Mouse (Mus musculus) Patski (cell line): ENCODE results near the gene Sorcs2. TPM values are rescaled to one million over a fixed set of nuclear protein-coding genes. Genes with fewer than 3 reads are reported as not detected.

ENCODE experiments used
- ATAC-seq: fragments of 100-300 bp; one replicate; pipeline ENCODE4 v1.8.0; 2021
- CTCF ChIA-PET: fragments of 350-600 bp; sonication (Branson Sonifier 250); formaldehyde crosslinking; loops from one replicate; lab custom pipeline; 2022; ENCODE audit warnings: inconsistent platforms; lab: Charles Lee
- POLR2A ChIA-PET: fragments of 350-600 bp; sonication (Branson Sonifier 250); formaldehyde crosslinking; loops from one replicate; lab custom pipeline; 2022; ENCODE audit warnings: antibody characterized with exemption, inconsistent platforms; lab: Charles Lee
- DNase-seq: peaks from one replicate; pipeline ENCODE4 v3.0.0-alpha.2; 2011; ENCODE audit warnings: low read depth, low spot score
- H3K27me3 ChIP-seq: fragments of 371-371 bp; one replicate; pipeline ENCODE4 v1.5.1; 2021
- CTCF ChIP-seq: fragments of 100-300 bp; IDR thresholded peaks from one replicate; pipeline ENCODE4 v1.5.1; 2021
- in situ Hi-C: fragments of 300-500 bp; cut with MboI; formaldehyde crosslinking; loops from 3 replicates; pipeline ENCODE4 v1.11.1; 2018; ENCODE audit warnings: low pct_unique_long_range_greater_than_20kb, mixed read lengths
- polyA plus RNA-seq: library from polyadenylated mRNA; unstranded; gene quantifications from one replicate; pipeline ENCODE4 v1.2.3, GENCODE M21; 2021

Sorcs2 gene
- polyA plus RNA-seq, 1 experiment from 2014 or later: 9.9 TPM

- ChIA-PET CTCF (interaction anchor here (1.2 kb wide), 1 partner anchor 53 kb away, joined by 3 read pairs; no protein-coding TSS in a partner anchor), POLR2A (interaction anchor here (0.6 to 1.6 kb wide), 5 partner anchors 13 to 647 kb away, joined by 3 to 4 read pairs (median 3); no protein-coding TSS in a partner anchor)
- ATAC-seq: no peak
- DNase-seq: no peak
- no peak for TF ChIP-seq CTCF
- in situ Hi-C loops: no loop called here
- no peaks in the 10 kb centered on the region for H3K27me3 ChIP-seq
Measured at GRCm38 (mm10) chr5:36375886-36376285, 22.1 kb downstream of the Sorcs2 start.

- in situ Hi-C loops: no loop called here
- ChIA-PET POLR2A (interaction anchor here (0.6 to 1.6 kb wide), 2 partner anchors 12 to 324 kb away, joined by 3 to 4 read pairs; no protein-coding TSS in a partner anchor), CTCF (interaction anchor here (0.6 to 1.2 kb wide), 2 partner anchors 22 to 51 kb away, joined by 3 read pairs; no protein-coding TSS in a partner anchor)
- ATAC-seq: no peak
- no peak for TF ChIP-seq CTCF
- no peaks in the 10 kb centered on the region for H3K27me3 ChIP-seq
- DNase-seq: no peak
Measured at GRCm38 (mm10) chr5:36374221-36375050, 23.5 kb downstream of the Sorcs2 start.

GRCm38 (mm10) chr5:36373246-36373891, 24.6 kb downstream of the Sorcs2 start:
- TF ChIP-seq CTCF: no peak
- DNase-seq (no peak), ATAC-seq (no peak)
- H3K27me3 ChIP-seq: no peaks in the 10 kb centered on the region
- CTCF ChIA-PET: no interaction called here
- POLR2A ChIA-PET: no interaction called here
- in situ Hi-C loops: no loop called here

GRCm38 (mm10) chr5:36371731-36372130, 26.2 kb downstream of the Sorcs2 start:
- TF ChIP-seq CTCF: no peak
- POLR2A ChIA-PET: interaction anchor here (0.7 kb wide), 1 partner anchor 9 kb away, joined by 3 read pairs; no protein-coding TSS in a partner anchor
- in situ Hi-C loops: no loop called here

DNA sequence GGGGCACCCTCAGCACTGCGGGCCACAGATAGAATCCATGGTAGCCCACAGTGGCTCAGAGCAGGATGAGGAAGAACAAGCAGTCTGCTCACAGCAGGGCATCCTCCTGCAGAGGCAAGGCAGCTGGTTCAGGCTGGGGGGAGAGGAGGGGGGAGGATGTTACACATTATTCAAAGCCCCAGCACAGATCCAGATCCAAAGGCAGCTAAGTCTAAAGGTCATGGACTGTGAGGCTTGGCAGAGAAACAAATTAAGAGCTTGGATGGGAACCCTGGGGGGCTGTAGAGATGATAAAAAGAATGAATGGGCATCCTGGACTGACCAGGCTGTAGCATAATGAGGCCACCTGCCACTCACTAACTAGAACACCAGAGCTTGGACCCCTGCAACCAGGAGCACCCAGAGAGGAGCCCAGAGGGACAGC, 28.7 kb downstream of the Sorcs2 start:
- ATAC-seq (peak; percentile 6), DNase-seq (no peak)
- in situ Hi-C loops: no loop called here
- ChIA-PET POLR2A (no interaction called here), CTCF (interaction anchor here (0.9 to 1.8 kb wide), 4 partner anchors 11 to 79 kb away, joined by 3 to 7 read pairs (median 3); no protein-coding TSS in a partner anchor)
- no peak for TF ChIP-seq CTCF
- no peaks in the 10 kb centered on the region for H3K27me3 ChIP-seq

More at GRCm38 (mm10) chr5:36371731-36372130, 26.2 kb downstream of the Sorcs2 start:
- CTCF ChIA-PET: no interaction called here
- ATAC-seq (no peak), DNase-seq (no peak)
- no peaks in the 10 kb centered on the region for H3K27me3 ChIP-seq

- TF ChIP-seq CTCF: no peak
- POLR2A ChIA-PET: no interaction called here
- ATAC-seq (no peak), DNase-seq (no peak)
- in situ Hi-C loops: no loop called here
- no peaks in the 10 kb centered on the region for H3K27me3 ChIP-seq
- CTCF ChIA-PET: interaction anchor here (0.9 to 1.8 kb wide), 5 partner anchors 11 to 78 kb away, joined by 3 to 7 read pairs (median 3); no protein-coding TSS in a partner anchor
Measured at GRCm38 (mm10) chr5:36368511-36369135, 29.3 kb downstream of the Sorcs2 start.

DNA sequence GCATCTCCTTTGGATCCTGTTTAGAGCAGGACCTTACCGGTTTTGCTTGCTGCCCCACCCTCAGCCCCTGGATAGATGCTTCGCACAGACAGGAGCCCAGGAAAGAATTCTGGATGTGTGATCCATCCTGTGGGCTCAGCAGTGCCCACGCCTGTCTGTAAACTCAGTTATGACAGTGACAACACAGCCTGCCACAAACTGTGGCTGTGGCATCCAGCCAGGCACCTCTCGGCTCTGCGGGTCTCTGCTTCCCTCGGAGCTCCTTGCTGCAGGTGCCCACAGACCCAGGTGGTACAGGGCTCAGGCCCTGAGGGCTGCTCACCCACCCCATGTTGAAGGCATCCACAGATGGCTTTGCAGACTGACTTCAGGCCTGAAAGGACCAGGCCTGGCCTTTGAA, 30.0 kb downstream of the Sorcs2 start:
- POLR2A ChIA-PET: interaction anchor here (1.1 kb wide), 1 partner anchor 11 kb away, joined by 3 read pairs; no protein-coding TSS in a partner anchor
- CTCF ChIA-PET: interaction anchor here (1.1 to 1.8 kb wide), 2 partner anchors 10 to 28 kb away, joined by 3 to 7 read pairs; no protein-coding TSS in a partner anchor

DNA sequence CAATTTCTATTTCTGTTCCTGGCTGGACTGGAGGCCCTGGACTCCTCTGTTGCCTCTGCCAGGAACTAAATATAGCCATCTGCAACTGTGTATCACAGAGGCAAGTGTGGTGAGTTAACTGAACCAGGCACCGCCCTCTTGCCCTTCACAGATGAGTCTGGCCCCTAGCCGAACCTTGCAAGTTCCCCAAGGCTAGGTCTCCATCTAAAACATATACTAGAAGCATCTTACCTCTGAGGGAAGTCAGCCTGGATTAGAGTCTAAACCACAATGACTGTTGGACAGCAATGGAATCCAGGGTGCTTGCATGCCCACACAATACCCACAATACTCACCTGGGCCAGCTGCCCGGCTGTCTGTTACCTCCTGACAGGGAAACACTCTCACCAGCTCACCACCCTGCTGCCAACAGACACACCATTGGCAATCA, 30.7 kb downstream of the Sorcs2 start:
- DNase-seq (no peak), ATAC-seq (no peak)
- H3K27me3 ChIP-seq: no peaks in the 10 kb centered on the region
- in situ Hi-C loops: no loop called here
- ChIA-PET POLR2A (interaction anchor here (1.1 kb wide), 1 partner anchor 10 kb away, joined by 3 read pairs; no protein-coding TSS in a partner anchor), CTCF (interaction anchor here (1.1 kb wide), 1 partner anchor 29 kb away, joined by 3 read pairs; no protein-coding TSS in a partner anchor)
- TF ChIP-seq CTCF: no peak

More for the DNA sequence above, 30.0 kb downstream of the Sorcs2 start:
- H3K27me3 ChIP-seq: no peaks in the 10 kb centered on the region
- ATAC-seq (no peak), DNase-seq (no peak)
- TF ChIP-seq CTCF: no peak
- in situ Hi-C loops: no loop called here

- in situ Hi-C loops: no loop called here
- no peak for TF ChIP-seq CTCF
Measured at GRCm38 (mm10) chr5:36361749-36362148, 36.2 kb downstream of the Sorcs2 start.

GRCm38 (mm10) chr5:36360343-36360742, 37.6 kb downstream of the Sorcs2 start:
- CTCF ChIA-PET: no interaction called here
- no peak for ATAC-seq
- in situ Hi-C loops: no loop called here

More at GRCm38 (mm10) chr5:36361749-36362148, 36.2 kb downstream of the Sorcs2 start:
- no peak for ATAC-seq
- ChIA-PET CTCF (no interaction called here), POLR2A (interaction anchor here (1.1 kb wide), 1 partner anchor 18 kb away, joined by 3 read pairs; no protein-coding TSS in a partner anchor)
- DNase-seq: no peak
- H3K27me3 ChIP-seq: no peaks in the 10 kb centered on the region

More at GRCm38 (mm10) chr5:36360343-36360742, 37.6 kb downstream of the Sorcs2 start:
- DNase-seq: no peak
- POLR2A ChIA-PET: no interaction called here
- no peaks in the 10 kb centered on the region for H3K27me3 ChIP-seq
- no peak for TF ChIP-seq CTCF
